Mouse (Mus musculus) cerebellum, adult 9-10 months (tissue): ENCODE results near the gene Axl.
"Not testable (repeated sequence)": the region's sequence is repeated elsewhere in the genome, so short reads cannot be mapped to it uniquely, and the experiment has no call there.

Source experiments
- DNase-seq: peaks from one replicate; pipeline ENCODE4 v3.0.0; 2022

Gene Axl

DNA sequence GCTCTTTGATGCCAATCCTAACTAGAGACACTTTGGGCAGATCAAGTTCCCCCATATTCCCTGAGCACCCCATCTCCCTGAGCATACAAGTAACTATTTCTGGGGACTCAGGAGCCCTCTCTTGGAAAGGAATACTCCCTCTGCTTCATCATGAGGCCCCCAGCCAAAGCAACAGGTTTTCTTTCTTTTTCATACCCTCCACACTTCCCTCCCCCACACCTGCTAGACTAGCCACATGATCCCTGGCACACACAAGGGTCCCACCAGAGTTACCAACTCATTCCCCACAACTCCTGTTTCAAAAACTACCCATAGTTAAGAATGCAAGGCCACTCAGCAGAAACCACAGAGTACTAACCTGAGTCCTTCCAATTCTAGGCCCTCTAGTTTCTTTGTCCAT is 35.4 kb downstream of the Axl start:
- peak; percentile 55 for DNase-seq

DNA sequence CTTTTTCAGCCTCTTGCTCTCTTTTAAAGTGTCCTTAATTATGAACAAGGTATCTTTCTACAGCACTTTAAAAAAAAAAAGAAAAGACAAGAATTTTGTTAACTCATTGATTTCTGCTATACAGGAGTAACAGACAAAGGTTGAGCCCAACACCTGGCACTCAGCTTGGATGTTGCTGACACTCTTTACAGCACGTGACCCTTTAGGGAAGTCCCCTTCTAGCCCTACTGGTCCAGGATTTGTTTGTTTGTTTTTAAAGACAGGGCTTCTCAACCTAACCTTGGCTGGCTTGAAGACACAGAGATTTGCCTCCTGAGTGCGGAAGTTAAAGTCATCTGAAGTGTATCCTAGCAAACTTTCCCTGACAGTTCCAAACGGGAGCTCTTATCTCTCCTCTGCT is 41.7 kb downstream of the Axl start:
- no peak for DNase-seq

DNA sequence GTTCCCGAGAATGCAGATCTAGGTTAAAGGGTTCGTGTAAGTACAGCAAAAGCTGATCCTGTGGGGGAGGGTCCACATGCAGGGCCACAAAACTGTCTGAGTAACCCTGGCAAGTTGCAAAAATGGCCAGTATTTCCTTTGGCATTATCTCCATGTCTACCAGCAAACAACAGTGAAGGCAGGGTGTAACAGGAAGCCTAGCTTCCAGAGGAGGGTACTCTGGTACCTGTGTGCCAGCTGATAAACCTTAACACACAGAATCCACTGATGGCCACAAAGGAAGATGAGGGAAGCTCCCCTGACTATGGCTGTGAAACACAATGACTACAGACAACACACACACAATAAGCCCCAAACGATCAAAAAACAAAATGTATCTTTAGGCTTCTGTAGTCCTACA is 50.2 kb downstream of the Axl start:
- no peak for DNase-seq

DNA sequence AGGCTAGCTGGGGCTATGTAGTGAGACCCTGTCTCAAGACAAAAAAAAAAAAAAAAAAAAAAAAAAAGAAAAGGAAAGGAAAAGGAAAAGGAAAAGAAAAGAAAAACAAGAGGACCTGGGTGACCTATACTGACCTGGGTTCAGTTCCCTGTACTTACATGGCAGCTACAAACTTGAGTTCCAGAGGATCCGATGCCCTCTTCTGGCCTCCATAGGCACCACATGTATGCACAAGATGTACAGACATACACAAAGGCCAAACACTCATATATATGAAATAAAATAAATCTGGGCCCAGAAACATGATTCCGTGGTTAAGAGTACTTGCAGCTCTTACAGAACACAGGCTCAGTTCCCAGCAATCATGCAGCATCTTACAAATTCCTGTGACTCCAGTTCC is 51.6 kb downstream of the Axl start:
- no peak for DNase-seq

DNA sequence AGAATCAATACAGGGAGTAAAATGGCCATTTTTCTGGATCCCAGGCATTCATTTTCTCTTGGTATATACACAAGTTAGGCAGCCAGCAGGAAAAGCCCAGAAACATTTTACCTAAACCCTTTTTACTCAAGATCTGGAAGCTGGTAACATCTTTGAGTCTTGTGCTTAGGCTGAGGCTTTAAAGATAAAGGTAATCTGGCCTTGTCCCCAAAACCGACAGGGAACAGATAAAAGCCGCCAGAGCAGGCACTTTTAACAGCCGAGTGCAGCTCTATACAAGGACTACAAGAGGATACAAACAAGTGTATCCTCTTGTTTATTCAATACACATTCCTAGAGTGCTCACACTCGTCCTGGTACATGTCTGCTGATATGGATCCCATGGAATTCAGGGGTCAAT is 53.5 kb downstream of the Axl start:
- DNase-seq: no peak

DNA sequence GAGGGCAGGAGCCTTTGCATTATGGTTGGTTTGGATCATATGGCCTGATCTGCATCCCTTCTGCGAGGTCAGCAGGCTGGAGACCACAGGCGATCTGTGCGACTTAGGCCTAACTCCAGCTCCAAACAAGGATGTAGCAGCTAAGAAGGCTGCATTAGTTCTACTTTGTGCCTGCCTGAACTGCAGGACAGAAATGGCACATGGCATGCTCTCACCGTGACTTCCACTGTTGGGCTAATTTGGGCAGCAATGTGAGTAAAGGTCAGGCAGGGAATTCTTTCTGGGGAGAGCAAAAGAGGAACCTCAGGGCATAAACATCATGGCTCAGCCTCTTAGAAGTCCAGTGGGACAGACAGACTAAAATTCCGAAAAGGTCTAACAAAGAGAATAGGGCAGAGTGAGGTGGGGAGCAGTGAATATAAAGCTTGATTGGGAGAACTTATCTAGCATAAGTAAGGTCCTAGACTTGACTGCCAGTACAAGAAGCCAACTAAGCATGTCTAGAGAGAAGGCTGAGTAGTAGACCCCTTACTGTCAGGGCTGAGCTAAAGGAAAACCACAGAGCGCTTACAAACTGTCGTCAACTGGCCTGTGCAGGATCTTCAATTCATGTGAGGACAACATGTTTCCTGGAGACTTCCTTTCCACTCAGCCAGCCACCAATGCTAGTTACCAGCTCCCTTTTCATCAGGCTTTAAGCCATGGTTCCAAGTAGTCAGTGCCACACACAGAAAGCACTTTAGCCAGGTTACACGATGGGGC is 57.0 kb downstream of the Axl start:
- DNase-seq: no peak

DNA sequence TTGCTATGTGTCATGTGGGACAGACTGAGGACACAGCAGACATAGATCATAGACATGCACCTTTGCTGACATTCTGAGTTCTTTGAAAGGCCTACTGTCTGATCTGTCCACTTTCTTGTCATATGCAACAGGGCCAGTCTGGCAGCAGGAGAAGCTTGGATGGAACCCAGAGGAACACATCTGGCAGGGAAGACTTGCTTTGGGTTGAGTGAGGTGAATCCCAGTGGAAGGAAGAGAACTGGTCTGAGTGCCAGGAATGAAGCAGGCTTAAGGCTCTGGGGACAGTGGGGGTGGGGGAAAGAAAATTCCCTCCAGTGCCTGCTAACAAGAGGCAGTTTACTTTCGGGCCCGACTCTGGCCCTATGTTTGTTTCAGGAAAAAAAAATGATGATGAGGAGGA is 58.6 kb downstream of the Axl start:
- DNase-seq: no peak

DNA sequence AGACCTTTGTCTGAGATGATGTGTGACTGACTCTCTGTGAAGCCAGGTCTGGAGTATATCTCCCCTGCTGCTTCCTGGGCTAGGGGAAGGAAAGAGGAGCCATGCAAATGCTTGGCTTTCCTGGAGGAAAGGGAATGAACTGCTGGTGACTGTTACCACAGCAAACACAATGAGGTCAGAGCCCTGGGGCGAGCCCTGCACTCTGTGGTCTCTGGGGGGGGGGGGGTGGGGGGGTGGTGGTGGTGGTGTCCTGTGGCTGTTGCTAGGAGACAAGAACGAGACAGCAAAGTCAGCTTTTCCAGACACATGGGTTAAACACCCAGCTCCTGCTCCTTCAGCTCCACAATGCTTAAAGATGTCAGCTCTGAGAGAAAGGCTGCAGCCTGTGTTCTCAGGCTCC is 59.1 kb downstream of the Axl start:
- DNase-seq: no peak

DNA sequence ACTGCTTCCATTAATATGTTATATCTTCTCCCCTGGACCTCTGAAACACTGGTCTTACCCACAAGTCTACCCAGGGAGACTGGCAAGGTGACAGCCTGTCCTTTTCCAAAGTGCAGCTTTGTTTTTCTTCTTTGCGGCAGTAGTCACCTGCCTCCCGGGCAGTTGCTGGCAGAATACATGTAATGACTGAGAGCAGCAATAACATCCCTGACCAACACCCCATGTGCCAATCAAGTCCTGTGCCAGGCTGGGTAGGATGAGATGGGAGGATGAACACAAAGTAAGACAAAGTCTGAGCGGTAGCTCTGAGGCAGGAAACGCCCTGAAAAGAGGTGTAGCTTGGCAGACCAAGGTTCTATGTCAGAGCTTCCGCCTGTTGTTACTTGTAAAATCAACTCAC is 60.7 kb downstream of the Axl start:
- no peak for DNase-seq

DNA sequence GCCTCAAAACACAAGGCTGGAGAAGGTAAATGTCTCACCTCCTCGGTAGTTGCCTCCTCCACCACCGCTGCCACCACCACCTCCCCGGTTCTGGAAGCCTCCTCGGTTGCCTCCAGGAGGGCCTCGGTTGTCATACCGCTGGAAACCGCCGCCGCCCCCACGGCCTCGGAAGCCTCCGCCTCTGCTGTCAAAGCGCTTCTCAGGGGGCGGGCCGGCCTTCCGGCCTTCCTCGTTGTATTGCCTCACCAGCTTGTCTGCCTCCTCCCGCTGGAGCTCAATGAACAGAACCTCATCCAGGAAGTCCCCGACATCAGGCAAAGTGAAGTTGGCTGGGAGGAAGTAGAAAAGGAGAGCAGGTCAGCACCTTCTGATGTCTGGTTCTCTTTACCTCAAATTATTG is 62.6 kb downstream of the Axl start:
- no peak for DNase-seq

DNA sequence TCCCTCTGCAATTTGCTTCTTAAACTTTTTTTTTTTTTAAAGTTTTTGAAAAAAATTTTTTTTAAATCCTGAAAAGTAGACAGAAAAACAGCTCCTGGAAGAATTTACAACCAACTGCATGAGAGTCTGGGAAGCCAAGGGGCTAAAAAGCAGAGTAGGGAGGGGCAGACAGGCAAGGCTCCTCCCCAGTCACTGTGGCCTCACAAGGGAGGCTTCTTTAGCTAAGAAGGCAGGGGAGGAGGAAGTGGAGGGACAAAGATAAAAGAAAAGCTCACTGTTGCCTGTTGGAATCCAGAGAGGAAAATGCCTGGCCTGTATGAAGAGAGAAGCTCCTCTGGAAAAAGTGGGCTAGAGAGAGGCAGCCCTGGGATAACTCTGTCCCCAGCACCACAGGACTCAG is 66.7 kb downstream of the Axl start:
- DNase-seq: not testable (repeated sequence)

DNA sequence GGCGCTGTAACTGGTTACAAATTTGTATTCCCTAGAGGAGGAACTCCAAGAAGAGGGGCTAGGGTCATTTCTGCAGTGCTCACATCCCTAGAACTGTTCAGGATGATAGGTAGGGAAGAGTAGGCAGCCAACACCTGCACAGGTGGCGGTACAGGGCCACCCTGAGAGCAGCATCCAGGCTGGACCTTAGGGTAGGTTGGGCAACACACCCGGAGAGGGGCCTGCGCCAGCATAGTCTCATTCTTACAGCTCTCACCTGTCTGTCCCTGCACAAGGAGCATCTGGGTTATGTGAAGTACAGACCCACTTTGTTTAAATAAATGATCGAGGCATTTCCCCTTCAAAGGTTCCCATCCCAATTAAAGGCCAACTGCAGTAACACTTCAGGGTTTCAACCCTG is 67.7 kb downstream of the Axl start:
- DNase-seq: no peak

DNA sequence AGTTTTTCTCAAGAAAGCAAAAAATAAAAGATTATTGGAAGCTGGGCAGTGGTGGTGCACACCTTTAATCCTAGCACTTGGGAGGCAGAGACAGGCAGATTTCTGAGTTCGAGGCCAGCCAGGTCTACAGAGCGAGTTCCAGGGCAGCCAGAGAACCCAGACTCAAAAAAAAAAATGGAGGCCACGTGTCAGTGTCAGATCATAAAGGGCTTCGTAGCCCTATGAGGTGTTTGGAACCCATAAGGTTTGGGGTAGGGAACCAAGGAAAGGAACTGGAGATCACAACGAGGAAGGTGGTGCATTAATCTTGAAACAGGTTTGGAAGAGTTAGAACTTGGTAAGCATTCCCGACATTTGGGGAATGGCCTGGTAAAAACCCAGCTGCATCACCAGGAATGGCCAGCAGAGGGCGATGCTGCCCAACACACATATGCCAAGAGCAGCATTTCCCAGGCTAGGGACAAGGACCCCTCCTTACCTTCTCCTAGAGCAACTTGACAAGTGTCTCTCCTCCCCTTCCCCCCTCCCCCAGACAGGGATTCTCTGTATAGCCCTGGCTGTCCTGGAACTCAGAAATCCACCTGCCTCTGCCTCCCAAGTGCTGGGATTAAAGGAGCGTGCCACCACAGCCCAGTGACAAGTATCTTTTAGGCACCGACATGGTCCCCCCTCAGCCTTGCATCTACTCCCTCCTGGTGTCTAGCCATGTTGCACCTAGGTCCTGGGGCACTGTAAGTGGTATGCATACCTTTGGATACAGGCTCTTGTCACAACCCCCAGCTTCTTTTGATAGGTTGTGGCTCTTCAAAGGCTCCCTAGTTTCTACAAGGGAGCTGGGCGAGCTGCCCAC is 68.5 kb downstream of the Axl start:
- peak; percentile 83 for DNase-seq

DNA sequence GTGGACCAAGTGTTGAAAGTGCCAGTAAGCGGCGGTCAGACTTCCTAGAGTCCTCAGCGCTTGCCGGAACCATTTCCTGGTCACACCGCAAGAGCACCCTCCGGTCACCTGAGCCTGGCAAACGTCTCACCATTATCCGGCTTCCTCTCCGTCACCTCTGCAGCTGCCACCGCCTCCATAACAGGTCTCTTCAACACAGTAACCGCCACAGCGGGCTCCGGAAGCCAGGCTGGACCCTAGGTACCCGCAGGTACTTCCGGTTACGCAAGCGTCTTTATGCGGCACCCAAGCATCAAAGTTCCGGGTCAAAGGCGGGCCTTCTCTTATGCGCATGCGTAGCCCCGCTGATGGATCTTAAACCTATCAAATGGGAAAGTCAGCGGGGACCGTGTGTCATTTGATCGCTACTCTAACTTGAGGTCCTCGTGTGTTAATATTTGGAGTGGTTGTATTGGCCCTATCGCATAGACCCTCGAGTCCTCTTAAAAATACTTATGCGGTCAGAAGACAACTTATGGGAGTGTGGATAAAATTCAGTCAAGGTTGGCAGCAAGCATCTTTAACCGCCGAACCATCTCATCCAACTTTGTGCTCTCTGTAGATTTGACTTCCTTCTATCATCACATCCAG is 69.6 kb downstream of the Axl start, which contains the start of gene Ccdc97:
Ccdc97 (minus strand) TSS at position 301 of the 630 bp plus-strand sequence.
- DNase-seq: peak; percentile 95

DNA sequence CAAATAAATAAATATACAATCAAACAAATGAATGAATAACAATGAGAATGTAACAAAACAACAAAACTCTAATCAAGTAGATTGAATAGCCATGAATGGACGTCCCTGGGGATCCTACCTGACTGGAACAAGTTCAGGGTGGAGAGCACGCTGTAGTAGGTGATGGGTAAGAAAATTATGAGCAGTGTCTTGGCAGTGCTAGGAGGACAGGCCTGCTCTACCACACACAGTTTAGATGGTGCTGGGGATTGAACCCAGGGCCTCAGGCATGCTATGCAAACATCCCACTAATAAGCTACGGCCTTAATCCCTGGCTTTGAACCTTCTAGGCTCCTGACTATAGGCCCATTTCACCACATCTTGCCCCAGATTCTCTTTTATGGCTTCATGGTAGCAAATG is 71.0 kb downstream of the Axl start:
- DNase-seq: no peak

DNA sequence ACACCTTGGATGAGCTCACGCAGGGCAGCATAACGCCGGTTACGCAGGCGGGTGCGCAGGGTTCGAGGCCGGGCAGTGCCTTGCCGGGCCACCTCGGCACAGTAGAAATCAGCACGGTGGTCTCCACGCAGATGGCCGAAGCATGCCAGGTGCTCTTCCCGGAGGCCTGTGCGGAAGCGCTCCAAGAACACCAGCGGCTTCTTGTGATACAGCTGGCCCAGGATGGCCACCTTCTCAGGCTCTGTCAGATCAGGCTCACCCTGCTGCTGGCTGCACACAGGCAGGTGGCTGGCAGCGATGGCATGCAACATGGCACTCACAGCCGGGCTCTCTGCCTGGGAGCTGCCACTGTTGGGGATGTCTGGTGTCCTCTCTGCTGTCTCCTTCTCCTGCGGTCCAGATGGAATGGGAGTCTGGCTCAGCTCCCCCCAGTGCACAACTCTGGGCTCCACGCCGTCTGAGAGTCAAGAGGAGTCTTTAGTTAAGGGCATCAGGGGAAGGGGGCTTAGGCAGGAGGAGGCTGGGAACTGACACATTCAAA is 72.7 kb downstream of the Axl start:
- DNase-seq: no peak

DNA sequence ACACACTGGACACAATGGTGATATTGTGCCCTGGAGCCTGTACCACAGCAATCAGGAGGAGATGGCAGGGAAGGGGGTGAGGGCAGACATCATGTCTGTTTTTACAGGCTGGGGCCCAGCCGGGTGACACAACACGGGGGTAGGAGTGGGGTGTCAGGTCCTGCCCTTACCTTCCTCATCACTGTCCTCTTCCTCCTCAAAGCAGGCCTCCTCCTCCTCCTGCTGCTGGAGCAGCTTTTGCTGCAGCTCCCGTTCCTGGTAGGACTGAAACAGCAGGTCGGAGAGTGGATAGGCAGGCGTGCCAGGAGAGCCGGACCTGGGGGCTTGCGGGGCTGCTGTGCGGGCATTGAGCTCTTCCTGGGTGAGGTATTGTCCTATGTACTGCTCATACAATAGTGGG is 73.9 kb downstream of the Axl start:
- DNase-seq: no peak

DNA sequence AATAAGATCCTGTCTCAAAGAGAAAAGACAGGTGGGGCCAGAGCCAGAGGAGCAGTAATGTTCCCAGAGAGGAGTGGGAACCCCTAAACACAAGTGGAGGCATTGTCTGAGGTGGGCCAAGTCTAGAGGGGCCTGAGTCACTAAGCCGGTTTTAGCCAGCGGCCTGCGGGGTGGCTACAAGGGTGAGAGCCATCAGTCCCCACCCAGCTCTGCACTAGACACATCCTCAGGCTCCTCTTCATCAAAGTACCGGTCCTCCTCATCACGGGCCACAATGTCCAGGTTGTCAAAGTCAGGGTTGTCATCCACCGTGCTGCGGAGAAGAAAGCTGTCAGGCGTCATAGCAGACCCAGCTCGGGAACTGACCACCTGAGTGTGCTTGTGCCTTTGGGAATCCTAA is 75.7 kb downstream of the Axl start:
- DNase-seq: no peak

DNA sequence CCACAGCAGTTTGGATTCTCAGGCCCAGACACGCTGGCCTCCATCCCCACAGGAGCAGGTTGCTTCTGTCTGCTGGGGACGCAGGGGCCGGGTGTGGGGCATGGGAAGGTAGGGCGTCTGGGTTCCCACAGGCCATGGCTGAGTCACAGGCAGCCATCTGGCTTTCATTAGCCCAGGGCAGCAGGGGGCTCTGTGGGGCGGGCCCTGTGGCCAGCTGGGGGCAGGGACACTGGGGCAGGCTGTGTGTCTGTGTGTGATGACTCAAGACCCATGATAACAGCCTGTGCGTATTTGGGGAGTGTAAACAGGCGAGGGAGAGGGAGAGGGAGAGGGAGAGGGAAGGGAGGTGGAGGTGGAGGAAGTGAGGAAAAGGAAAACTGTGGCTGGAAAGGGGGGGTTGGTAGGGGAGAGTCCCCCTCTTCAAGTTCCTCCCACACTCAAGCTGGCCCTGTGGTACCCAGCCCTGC is 76.7 kb downstream of the Axl start:
- DNase-seq: peak; percentile 70

DNA sequence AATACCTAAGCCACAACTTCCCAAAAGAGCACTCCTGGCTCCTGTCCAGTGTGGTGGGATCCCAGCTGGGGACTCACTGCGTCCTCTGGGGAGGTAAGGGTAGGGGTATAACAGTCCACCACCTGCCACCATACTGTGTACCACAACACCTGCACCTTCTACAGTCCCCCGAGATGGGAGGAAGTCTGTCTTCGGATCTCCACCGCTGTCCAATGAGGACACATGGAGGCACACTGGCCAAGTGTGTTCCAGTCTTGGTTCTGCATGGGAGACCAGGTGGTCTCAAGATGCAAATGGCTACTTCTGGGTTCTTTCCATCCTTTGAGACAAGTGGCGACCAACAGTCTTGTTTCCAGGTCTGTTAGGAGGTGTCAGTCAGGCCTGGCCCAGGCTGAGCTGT is 77.3 kb downstream of the Axl start:
- DNase-seq: no peak

DNA sequence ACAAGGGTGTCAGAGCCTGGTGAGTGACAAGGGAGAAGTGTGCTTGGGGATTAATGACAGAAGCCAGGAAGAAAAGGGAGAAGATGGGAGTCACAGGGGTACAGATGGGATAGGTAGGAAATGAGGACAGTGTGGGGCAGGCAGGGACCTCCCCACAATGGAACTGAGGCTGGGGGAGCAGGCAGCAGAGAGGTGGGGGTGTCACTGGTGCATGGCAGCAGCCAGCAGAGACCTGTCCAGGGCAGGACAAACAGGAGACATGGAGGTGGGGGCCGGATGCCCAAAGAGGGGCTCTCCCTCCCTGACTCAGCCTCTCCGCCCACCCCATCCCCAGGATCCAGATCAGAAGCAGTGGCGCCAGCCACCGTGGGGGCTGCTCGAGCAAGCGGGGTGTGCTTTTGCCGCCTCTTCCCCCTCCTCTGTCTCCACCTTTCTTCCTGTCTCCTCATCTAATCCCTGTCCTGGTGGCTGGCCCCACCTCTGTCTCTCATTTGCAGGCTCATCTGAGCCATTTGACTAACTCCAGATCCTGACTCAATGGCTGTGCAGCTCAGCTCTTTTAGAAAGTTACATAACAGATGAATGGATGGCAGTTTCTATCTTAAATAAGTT is 77.9 kb downstream of the Axl start:
- no peak for DNase-seq

DNA sequence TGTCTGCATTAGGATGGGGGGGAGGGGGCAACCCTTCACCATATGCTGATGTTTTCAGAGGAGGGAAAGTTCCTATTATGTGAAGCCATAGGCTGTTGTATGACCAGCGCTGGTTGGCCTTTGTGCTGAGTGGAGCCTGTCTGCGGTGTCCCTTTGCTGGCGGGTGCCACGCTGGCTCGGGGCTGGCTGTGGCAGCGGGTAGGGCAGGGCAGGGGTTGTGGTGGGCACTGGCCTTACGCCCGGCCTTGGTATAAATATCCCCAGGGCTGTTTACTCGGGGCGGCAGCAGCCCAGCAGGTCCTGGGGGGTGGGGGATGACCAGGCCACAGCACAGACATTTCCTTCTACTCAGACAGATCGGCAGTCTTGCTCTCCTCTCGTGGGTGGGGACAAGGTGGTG is 78.5 kb downstream of the Axl start:
- DNase-seq: no peak
